Mouse (Mus musculus): ENCODE measurements around the gene Huwe1.
A peak's percentile ranks its signal among the peaks of the same experiment; 100 is the strongest.

Gene Huwe1

DNA sequence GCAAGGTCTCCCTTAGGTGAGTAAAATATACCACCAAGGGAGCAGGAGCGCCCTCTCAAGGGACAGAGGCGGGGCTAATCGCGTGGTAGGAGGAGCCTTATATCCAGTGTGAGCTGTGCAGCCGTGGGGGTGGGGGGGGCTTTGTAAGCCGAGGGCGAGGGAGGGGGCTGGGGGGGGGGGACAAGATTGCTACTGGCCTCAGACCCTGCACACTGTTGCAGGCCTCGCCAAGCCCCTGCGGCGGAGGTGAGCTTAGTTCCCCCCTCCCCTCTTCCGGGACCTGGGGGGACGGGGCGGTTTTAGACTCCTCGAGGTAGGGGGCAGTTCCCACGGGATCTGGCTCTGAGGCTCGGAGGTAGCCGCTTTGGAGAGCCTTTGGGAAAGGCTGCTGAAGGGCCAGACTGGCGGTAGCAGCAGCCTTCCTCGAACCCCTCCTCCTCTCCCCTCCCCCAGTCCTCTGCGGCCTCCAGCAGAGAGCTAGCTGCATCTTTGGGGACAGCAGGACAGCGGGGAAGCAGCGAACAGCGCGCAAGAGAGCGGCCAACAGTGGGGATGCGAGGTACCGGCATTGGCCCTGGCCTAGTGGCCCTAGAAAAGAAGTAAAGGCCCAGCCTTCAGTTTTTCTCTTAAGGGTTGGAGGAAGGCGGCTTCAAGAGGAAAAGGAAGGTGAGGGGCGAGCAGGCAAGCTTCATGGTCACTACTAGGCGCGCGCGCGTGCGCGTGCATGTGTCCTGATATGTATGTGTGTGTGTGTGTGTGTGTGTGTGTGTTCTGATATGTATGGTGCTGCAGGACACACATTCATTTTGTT is at the start of gene Huwe1:
Gene Huwe1, plus strand, starts transcription at position 107 of the 811 bp plus-strand sequence.
- peak; percentile 88 for DNase-seq (ENCODE audit: low read depth, low spot score)

DNA sequence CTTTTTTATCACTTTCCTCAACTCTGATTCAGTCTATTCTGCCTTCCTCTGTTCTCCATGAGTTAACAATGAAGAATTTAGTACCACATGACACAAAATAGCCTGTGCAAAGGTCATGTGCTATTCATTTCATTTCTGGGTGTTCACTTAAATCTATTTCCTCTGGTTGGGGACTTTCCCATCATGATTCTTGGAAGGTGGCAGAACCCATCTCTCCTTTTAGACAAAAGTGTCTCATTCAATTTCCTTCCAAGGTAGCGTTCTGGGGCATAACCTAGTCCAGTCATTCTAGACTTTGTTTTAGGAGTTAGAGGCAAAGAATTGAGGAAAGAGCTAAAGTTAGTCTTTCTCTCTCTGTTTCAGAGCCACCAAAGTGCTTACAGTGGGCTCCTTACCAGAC is 20.3 kb upstream of the Huwe1 start:
- DNase-seq (ENCODE audit: low read depth, low spot score), result no peak

DNA sequence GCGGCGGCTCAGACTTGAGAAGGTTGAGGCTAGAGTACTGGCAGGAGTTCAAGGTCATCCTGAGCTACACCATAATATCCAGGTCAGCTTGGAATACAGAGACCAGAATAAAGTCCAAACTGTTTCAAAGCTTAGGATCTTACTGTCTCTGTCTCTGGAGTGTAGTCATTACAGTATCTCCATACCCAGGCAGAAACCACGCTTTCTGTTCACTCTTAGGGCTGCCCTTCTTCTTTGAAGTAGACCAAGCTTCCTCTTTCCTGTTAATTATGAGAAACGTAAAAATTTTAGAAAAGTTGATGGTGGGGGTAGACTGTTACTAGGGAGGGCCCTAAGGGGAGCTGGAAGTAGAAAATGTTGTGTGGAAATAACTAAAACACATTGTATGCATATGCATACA is 17.7 kb upstream of the Huwe1 start:
- no peak for DNase-seq (ENCODE audit: low read depth, low spot score)

DNA sequence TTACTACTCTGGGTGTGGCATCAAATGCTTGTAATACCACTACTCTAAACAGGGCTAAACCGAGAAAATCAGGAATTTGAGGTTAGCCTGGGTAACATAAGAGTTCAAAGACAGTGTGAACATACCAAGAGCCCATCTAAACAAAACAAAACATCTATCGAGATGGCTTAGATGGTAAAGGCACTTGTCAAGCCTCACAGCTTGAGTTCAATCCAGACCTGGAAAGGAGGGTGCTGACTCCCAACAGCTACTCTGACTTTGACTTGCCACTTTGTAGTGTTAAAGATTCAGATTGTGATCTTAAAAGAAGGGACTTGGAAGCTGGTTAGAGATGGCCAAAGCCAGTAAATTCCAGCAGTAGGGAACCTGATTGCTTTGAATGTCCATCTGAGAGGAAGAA is 7.8 kb upstream of the Huwe1 start:
- no peak for DNase-seq (ENCODE audit: low read depth, low spot score)

DNA sequence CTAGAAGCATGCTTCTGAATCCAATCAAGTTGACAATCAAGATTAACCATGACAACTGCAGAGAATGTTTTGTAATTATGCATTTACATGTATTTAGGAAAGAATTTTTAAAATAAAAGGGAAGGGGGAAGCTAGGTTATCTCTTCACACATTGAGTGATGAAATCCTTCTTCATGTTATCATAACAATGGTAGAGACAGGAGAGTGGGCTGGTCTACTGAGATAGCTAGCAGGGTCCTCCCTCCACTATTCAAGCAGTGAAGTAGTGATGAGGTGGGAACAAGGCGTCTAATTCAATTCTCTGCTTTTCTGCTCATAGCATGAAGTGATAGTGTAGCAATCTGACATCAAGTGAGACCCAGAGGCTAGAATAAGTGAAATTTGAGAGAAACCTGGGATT is 2.6 kb upstream of the Huwe1 start:
- no peak for DNase-seq (ENCODE audit: low read depth, low spot score)

DNA sequence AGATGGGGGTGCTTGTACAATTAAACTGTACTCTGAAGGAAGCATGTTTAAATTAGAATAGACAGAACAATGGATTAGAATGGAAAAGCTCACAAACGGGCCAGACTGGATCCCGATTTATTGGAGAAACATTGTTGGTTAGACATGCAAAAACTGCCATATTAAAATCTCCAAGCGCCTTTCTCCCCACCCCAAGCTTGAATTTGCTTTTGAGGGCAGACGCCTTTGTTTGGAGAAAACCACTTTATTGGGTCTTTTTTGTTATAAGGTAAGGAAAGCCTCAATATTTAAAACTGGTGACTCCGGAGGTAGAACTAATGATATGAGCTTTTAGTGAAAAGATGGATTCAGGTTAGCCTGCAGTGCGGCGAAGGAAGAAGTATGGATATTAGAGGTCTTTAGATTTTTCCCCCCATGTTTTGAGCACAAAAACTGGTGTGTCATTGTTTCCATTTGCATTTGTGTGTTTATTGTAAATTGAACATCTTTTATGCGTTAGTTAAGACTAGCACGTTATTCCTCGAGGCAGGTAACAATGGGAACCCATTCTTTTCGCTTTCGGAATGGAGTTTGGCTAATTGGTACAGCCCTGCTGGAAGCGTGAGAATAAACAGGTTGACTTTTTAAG is 1.8 kb downstream of the Huwe1 start:
- DNase-seq (ENCODE audit: low read depth, low spot score), result no peak

DNA sequence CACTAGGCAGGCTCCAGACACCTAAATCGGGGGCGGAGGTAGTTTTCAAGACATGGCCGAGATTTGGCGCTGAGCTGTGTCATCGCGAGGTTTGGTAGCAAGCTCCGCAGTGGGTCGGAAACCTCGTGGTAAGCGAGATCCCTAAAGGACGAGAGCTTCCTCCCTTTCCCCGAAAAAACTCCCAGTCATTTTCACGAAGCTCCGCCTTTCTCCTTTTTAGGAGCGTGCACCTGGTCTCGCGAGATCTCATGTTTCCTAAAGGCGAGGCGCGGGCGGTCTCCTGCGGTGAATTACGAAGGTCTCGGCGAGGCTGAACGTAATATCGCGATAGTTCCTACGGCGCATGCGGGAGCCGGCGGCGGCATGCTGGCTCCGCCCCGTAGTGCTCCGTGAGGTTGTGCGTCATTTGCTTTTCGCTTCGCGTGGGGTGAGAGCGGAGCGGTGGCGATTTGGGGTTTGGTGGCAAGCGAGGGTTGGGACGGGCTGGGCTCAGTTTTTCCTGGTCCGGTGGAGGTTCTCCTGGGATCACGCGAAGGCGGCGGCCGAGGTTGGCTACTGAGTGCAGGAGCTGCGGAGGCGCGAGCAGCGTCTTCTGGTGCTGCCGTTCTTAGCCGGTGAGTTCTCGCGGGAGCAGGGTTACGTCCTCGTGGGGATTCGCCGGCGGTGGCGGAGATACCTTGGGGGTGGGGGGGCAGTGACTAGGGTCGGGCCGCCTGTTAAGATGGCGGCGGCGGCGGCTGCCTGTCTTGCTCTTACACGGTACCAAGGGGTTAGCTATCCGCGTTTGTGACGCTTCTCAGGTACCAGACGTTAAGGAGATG is 2.6 kb downstream of the Huwe1 start:
- peak; percentile 97 for DNase-seq (ENCODE audit: low read depth, low spot score)

DNA sequence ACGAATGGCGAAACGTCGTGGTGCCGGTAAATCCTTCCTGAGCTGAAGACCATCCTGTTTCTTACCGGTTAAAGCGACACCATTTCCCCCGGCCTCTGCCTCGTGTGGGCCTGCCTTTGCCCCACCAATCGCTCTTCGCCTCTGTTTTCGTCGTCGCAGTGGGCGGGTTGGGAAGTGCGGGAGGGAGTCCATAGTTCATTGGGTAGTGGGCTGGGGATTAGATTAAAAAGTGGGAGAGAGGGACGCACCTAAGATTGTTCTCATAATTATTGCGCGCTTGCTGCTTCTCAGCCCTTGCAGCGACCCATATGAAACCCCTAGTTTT is 3.1 kb downstream of the Huwe1 start:
- peak; percentile 63 for DNase-seq (ENCODE audit: low read depth, low spot score)

DNA sequence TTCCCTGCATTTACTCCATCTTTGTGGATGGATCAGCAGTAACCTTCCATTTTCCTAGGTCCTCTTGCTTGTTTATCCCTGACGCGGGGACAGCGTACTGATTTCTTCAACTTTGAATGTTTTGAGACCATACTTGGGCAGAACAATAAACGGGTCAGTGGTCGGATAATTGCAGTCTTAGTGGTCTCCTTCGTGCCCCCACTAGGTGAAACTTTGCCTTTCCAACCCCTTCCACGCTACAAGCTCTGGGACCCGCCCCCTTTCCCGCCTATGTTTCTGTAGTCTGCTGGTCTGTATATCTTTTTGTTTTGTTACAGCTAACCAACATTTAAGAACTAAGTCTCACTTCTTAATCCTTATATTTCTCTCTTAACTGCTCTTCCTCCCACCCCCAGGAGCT is 3.8 kb downstream of the Huwe1 start:
- no peak for DNase-seq (ENCODE audit: low read depth, low spot score)

DNA sequence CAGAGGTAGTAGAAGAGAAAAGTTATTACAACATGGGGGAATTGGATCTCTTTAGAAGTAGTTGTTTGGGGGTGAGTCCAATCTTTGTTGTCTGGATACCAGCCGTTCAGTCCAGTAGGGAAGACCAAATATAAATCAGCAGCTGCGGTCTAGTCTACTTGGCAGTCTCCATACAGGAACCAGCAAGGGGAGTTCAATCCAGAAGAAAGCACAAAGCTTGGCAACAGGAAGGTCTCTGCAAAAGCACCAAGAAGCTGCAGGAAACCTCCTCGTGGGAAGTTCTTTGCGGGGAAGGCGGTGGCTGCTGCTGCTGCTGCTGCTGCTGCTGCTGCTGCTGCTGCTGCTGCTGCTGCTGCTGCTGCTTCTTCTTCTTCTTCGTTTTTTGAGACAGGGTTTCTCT is 10.9 kb downstream of the Huwe1 start:
- DNase-seq (ENCODE audit: low read depth, low spot score), result no peak

DNA sequence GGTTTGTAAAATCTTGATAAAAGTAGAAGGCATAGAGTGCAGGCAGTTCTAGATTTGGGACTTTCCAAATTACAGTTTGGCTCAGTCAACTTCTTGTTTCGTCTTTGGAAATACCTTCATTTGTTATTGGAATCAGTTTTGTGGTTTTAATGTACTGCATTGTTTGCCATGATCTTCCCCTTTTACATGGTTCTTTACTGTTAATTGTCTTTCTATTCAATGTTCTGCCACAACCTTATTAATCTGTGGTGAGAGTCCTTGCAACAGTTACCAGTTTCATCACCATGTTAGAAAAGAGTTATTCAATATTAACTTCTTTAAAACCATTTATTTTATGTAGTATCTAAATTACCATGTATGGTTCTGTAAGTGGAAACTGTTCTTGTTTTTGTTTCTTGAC is 13.0 kb downstream of the Huwe1 start:
- no peak for DNase-seq (ENCODE audit: low read depth, low spot score)

DNA sequence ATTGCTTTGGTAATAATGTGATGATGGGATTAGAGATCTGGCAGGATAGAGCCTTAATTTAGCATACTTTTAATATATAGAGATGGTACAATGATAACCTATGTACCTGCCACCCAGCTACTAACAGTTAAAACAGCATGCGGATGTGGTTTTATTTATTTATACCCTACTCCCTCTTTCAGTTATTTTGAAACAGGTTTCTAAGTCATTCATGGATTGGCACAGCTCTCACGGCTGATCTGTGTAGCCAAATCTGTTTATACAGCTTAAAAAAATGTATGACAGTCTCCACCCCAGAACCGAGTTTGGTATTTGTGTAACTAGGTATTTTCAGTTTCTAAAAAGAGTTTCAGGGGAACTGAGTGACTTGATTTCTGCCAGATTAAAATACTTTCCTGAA is 17.1 kb downstream of the Huwe1 start:
- no peak for DNase-seq (ENCODE audit: low read depth, low spot score)

DNA sequence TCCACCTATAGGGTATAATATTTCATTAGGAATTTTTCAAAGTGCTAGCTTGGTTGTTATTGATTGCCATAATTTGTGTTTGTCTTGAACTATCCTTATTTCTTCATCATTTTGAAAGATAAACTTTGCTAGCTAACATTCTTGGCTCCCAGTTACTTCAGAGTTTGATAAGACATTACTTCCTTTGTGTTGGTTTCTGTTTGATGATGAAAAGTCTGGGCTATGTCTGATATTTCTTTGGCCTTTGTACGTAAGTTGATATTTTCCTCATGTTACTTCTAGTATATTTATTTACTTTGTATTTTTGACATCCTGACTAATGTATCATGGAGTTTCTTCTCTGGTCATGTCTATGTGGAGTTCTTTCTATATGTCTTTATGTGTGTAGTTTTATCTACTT is 28.4 kb downstream of the Huwe1 start:
- no peak for DNase-seq (ENCODE audit: low read depth, low spot score)

DNA sequence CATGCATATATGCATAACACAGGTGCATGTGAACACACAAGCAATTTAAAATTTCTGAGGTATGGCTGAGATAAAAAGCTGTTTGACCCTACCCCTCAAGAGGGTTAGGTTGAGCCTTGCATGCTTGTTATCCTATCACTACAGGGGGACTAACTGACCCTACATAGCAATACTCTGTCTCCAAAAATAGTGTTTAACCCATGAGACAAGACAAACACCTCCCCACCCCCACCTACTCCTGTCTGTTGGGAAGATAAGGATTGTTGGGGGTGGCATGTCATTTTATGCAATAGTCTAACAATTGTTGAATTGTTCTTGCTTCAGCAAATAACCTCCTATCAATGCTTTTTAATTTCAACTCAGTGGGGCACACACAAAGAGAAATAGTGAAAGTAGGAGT is 30.7 kb downstream of the Huwe1 start:
- DNase-seq (ENCODE audit: low read depth, low spot score), result no peak

DNA sequence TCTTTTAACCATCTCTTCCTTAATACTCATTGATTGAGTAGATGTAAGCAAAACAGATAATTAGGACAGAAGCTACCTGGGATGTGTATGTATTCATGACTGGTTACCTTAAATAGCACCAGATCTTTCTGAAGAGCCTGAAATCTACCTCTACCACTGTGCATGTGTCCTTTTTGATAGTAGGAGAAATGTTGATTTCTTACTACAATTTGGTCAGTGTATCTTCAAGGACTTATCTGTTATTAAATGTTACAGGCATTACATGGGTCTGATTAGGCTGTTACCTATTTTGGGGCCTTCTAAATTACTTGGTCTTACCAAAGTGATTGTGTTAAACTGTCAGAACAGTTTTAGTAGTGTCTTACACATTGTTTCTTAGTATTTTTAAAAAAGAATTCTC is 32.4 kb downstream of the Huwe1 start:
- no peak for DNase-seq (ENCODE audit: low read depth, low spot score)

DNA sequence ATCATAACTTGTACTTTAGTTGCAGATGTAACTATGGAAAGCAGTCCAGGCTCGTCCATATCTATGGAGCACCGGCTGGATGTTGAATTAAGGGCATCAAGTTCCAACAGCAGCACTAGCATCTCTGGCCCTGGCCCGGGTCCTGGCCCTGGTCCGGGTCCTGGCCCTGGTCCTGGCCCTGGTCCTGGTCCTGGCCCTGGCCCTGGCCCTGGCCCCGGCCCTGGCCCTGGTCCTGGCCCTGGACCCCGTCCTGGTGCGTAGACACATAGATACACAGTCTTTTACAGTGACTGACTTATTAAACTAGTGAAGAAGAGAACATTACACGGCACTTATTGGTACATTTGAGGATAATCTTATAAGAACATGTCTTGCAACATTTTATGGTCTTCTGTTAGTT is 58.8 kb downstream of the Huwe1 start:
- no peak for DNase-seq (ENCODE audit: low read depth, low spot score)

DNA sequence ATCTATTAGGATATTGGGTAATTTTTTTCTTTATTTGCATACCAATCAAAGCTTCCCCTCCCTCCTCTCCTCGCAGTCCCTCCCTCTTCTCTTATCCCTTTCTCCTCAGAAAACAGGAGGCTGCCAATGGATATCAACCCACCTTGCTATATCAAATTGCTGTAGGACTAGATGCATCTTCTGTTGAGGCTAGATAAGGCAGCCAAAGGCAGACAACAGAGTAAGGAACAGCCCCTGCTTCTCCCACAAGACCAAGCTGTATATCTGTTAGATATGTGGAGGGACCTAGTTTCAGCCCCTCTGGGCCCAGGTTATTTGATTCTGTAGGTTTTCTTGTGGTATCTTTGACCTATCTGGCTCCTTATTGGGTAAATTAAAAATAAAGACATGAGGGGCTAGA is 110.1 kb downstream of the Huwe1 start:
- DNase-seq (ENCODE audit: low read depth, low spot score), result no peak

DNA sequence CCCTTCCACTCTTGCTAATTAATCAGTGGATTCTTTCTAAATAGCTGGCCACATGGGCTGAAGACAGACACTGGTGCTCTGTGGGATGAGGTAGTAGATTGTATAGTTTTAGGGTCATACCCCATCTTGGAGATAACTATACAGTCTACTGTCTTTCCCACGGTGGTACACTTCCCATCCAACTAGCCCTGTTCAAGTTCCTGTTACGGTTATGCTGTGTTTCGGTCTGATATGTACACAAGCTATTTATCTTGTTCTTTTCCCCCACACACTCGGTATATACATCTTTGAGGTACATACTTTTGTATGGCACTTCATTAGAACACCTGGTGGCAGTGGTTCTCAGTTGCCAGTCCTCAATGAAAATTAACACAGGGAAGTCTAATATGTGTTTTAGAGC is 111.7 kb downstream of the Huwe1 start:
- DNase-seq (ENCODE audit: low read depth, low spot score), result no peak

DNA sequence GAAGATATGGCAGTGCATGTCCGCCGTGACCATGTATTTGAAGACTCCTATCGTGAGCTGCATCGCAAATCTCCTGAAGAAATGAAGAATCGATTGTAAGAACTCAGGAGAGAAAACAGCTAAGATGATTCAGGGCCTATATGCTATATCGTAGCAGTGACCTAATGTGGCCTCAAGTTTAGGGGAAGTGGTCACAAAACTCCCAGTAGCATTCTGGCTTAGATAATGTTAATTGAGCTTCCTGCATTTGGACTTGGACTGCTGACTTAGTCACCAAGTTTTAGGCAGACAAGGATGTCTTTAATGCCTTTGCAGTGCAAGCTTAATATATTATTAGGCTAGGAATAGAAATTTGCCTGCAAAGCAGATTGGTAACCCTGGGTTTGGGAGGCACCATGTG is 128.8 kb downstream of the Huwe1 start:
- no peak for DNase-seq (ENCODE audit: low read depth, low spot score)

DNA sequence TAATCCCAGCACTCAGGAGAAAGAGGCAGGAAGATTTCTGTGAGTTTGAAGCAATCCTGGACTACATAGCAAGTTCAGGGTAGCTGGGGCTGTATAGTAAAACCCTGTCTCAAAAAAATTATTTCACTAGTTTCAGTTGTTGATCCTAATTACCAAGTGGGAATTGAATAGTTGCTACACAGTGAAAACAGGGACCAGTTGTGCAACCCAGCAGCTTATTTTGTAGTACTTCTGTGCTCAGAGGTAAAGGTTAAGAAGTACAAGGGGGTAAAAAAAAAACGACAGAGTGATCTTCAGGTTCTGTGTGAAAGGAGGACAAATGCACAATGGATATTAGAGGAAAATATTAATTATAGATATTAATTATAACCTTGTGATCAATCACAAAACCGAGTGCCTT is 138.2 kb downstream of the Huwe1 start:
- no peak for DNase-seq (ENCODE audit: low read depth, low spot score)

DNA sequence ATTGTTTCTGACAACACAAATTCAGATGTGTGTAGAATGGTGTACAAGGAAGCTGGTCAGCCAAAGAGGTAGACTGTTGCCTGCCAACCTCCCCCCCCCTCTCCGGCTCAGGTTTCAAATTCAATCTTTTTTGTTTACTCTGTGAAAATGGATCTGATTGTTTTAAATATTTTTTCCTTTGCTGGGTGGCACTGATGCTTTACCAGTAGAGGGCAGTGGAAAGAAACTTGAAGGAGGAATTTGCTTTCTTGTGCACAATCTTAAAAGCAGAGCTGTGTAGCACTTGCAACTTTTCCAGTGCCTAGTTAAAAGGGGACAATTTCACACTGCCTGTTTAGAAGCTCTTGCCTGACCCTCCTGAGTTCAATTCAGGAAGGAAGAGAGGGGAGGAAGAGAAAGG is 146.4 kb downstream of the Huwe1 start:
- peak; percentile 6 for DNase-seq (ENCODE audit: low read depth, low spot score)

DNA sequence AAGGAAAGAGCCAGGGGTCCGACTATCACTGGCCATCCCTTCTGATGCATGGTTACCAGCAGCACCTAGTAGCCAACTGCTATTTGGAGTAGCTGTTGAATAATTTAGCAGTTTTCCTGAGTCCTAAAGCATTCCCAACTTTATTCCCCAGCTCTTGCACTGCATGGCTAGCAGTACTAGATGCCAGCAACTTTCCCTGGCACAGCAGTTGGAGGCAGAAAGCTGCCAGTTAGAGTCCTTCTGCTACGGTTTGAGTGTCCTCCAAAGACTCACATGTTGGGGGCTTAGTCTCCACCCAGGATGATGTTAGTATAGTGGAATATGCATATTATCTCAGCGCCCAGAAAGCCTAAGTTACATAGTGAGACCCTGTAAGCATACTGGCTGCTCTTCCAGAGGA is 147.2 kb downstream of the Huwe1 start:
- no peak for DNase-seq (ENCODE audit: low read depth, low spot score)

DNA sequence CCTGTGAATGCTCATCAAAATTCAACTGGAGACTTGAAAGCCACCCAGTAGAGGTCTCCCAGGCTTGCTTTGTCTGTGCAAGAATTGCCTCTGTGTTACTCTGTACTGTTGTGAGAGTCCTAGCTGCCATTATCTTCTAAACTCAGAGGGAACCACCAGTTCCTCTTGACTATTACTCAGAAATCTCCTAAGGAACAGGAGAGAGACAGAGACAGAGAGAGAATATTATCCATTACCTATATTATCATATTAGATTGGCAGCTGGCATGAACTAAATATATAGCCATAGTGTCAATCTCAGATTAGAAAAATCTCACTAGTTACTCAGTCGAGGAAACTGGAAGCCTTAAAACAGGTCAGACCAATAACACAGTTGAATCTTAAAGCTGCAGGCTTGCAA is 149.6 kb downstream of the Huwe1 start:
- DNase-seq (ENCODE audit: low read depth, low spot score), result no peak

Measured in mesoderm, embryonic 11.5 days (tissue).